Mouse (Mus musculus) cerebellum, postnatal 4 days (tissue): ENCODE results near the gene Tbxas1.

Experiments
- DNase-seq, 2 experiments: peaks; one replicate each; pipeline ENCODE4 v3.0.0; 2022; ENCODE audit warnings: low spot score in 2 of 2, mixed read lengths in 1 of 2

Tbxas1 gene

DNA sequence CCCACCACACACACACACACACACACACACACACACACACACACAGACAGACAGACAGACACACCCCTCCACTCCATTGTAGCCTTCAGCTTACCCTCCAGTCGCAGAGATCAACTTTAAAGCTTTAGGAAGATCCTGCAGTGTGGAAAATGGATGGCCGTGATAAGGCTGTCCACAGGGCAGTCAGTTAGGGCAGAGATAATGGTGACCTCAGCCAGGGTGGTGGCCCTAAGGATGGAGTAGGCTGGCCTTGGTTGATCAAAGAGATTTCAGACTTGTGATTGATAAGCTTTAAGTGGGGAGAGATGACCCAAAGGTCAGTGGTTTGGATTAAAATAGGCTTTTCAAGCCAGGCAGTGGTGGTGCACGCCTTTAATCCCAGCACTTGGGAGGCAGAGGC lies 120.6 kb downstream of the Tbxas1 start:
- DNase-seq = no peak

DNA sequence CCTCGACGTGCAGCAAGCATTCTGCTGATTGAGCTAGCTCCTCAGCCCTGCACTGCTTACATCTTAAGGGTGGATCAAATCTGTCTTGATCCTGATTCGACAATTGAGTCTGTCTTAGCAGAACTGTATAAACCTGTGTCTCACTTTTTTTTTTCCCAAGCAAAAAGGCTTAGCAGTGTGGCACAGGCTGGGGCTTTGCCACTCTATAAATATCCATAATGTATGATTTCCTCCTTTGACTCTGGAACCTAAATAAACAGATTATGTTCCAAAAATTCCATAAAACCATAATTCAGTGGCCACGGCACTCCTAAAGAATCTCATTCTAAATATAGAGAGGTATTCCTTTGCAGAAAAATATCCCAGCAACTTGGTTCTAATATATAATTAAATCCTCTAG lies 122.6 kb downstream of the Tbxas1 start:
- DNase-seq = no peak

DNA sequence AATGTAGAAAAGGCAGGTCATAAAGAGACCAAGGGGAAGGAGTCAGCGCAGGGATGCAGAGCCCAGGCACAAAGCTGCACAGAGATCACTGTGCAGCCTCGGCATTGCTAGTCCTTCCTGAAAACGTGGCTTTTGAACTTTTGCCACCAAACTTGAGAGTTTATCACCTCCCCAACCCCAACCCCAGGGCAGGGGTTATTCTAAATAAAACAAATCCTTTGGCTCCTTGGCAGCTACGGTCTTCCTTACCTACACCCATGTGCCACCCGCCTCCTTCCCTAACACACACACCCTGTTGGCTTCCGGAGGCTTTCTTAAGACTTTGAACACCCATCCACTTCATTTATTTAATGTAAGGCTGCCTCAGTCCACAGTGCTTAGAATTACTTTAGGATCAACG lies 127.9 kb downstream of the Tbxas1 start:
- DNase-seq = no peak

DNA sequence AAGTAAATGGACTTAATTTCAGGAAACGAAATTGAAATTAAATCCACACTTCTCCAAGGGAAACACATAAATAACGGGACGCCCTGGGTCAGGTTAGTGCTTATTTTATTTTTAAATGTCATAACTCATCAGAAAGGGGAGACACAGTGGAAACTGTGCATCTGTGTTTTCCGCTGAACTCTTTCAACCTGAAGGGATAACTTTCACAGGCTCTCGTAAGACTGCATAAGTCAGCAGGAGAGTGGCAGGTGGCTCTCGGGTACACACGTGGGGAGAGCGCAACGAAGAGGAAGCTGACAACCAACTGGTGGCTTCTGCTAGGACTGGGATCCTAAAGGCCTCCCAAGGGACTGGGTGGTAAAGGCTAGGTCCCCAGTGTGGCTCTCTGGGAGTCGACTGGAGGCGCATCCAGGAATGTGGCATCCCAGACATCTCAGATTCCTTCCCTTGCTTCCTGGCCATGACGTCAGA lies 128.8 kb downstream of the Tbxas1 start:
- DNase-seq = no peak

DNA sequence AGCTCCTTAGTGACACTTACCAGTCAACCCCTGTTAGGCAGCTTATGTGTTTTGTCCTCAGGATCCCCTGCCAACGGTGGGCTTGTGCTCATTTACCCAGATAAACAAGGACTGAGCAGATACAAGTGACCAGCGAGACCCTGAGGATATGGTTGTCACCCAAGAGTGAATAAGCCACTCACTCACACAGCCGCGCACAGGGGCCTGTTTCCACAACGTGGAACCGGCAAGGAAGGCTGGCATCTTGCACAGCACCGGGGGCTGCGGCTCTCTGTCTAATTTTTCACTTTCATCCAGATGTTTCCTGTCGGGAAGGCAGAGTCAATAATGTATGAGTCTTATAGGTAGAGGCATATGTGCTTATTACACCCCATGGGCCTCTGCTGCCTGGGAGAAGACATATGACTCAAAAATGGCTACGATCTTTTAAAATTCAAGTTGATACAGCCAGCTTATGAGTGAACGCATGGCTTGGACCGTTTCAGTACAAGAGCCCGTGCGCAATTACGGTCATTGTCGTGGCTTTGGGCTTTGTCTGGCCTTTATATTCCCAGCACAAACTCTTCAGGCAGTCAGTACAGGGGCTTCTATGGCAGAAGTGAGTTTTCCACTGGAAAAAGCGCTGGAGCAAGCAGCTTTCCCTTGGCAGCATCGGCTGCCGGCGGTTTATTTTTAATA lies 130.2 kb downstream of the Tbxas1 start:
- DNase-seq = no peak

DNA sequence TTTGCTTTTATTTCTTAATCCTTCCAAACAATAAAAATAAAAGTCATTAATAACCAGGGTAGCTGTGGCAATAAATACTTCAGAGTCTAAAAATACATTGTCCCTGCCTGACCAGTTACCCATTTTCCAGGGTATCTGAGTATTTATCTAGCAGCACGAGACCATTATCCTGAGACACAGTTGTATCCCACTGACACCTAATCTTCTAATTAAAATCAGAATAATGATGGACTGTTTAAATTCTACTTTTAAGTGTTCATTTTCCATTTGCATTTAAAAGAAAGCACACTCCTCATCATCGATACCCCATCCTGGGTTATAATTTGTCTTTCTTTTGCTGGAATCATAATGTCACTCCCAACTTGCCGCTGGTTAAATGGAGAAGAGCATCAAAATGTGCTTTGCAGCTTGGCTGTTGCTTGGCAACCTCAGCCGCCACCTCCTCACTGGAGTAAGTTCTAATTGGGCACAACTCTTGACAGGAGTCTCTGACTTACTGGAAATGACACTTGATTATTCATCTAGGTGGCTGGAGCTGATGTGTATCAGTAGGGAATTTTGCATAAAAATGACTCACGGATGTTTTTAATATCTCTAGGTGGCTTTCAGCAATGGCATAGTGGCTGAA lies 130.9 kb downstream of the Tbxas1 start:
- DNase-seq = no peak

DNA sequence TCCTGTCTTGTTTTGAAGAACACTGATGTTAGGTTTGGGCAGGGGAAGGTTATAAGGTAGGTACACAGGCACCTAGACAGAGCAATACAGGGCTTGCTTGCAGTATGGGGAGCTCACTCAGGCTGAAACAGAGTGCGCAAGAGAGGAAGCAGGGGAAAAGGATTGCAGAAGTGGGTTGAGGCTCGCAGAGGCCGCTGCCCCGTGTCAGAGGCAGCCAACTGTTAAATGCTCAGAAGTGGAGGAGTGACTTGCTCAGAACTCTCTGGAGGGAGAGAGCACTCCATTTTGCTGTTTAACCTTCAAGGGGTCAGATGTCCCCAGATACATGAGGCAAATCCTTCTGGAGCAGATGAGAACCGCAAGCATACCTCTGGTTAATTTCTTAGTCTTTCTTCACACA lies 132.0 kb downstream of the Tbxas1 start:
- no peak for DNase-seq

DNA sequence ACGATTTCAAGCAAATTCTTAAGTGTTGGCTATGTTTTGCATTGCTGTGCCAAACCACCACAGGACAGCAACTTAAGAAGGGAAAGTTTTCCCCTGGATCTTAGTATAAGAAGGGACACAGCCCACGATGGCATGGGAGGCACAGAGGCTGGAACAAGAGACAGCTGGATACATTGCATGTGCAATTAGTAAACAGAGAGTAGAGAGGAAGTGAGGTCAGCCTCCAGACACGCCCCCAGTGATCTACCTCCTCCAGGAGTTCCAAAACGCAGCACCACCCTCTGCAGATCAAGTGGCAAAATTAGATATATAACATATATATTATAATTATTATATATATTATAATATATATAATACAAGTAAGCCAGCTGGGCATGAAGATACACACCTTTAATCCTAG lies 132.9 kb downstream of the Tbxas1 start:
- DNase-seq = no peak

DNA sequence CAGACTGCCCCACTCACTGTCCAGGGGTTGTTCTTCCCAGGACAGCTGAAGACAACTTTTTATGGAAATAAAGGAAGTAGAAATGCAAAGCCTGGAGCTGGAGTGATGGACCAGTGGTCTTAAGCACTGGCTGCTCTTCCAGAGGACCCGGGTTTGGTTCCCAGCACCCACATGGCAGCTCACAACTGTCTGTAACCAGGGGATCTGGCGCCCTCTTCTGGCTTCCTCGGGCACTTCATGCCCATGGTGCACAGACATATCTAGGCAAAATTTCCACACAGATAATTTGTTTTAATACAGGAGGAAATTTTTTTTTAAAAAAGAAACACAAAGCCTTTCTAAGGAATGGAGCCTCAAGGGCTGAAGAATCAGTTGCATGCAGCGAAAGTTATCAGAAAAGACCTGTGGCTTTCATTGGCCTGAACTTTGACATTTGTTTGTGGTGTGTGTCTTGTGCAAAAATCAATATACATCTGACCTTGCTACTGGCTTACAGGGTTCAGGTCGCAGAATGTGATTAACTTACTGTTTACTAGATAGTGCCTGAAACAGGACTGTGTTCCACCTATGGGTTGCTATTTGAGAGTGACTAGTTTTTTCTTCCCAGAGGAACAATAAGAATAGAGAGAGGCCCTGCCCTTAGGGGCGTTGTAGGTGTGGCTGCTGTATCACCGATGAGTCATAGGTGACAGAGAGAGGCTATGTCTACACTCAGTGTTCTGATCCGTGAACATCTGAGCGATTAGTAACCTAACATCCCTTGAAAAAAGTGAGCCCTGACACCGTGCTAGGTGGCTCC lies 138.0 kb downstream of the Tbxas1 start:
- no peak for DNase-seq

DNA sequence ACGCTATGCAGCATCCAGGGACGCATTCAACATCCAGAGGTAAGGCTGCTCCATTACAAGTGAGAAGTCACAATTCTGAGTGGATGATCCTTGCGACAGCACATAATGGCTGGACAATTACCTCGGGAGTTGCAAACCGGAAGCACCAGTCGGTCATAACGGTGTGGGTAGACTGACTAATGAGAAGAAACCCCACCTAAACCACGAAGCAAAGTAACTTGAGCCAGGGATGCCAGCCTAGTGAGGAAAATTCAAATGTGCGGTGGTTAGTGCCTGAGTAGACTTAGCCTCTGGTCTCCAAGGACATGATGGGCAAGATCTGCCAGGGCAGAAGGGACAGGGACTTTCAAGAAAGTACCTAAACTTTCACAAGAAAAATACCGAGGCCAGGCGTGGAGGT lies 142.7 kb downstream of the Tbxas1 start:
- no peak for DNase-seq

DNA sequence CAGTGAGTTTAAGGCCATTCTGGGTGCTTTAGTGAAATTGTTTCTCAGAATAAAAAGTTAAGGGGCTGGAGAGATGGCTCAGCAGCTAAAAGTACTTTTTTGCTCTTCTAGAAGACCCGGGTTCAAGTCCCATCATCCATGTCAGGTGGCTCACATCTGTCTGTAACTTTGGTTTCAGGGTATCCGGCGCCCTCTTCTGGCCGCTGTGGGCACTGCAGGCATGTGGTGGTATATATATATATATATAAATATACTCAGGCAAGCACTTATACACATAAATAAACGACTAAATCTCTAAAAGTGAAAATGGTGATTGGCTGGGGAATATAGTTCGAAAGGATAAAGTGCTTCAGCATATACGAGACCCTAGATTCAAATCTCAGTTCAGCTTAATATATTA lies 143.6 kb downstream of the Tbxas1 start:
- DNase-seq = no peak

DNA sequence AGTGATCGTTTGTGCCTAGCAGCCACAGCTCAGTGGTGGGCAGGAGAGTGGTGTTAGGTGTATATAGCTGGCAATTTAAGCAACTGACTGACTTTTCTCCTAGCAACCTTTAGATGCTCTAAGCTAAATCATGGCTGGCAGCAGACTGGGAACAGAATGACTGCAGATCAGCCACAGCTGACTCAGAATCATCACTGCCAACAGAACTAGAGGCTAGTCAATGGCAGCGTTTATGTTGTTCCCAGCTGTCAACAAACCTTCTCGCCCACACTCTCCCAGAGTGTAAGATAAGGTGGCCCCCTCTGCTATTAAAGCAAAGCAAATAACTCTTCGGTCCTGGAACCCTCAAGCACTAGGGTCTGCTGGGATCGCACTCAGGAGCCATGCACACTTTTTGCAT lies 144.0 kb downstream of the Tbxas1 start:
- no peak for DNase-seq

DNA sequence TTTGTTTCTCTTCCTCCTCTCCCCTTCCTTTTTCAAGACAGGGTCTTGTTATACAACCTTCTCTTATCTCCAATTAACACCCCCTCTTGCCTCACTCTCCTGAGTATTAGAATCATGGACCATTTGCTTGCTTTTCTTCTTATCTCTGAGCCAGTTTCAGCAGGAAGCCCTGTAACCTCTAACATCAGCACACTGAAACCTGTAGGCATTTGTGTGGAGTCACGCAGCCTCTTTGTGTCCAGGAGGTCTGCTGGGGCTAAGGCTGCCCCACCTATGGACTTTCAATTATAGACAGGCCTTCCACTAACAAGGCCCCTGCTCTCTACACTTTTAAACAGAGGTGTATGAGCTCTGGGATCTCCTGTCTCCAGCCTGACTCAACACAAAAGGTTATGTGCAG lies 146.7 kb downstream of the Tbxas1 start:
- no peak for DNase-seq

DNA sequence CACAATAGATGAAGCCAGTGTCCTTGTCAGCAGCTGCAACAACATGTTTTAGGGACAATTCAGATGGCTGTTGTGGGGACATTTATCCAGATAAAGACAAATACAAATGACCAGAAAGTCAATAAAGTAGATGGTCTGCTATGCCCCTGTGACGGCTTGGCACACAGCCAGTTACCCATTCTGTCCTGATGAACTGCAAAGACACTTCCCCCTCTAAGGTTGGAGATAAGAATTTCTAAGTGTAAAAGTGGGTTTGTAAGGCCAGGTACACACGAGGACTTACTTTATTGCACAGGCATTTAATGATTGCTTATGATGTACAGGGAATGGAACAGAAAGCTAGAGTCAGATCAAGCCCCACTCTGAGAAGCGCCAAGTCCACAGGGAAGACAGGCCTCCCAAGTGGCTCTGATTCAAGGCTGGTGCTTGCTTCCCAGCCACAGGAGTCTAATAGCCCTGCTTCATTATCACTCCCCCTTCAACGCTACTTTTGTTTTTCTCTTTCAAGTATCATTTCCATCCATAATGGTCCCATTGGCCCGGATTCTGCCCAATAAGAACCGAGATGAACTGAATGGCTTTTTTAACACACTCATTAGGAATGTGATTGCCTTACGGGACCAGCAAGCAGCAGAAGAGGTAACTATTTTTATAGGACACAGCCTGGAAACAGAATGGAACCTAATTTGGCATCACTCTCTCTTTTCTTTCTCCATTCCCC lies 147.4 kb downstream of the Tbxas1 start:
- no peak for DNase-seq

DNA sequence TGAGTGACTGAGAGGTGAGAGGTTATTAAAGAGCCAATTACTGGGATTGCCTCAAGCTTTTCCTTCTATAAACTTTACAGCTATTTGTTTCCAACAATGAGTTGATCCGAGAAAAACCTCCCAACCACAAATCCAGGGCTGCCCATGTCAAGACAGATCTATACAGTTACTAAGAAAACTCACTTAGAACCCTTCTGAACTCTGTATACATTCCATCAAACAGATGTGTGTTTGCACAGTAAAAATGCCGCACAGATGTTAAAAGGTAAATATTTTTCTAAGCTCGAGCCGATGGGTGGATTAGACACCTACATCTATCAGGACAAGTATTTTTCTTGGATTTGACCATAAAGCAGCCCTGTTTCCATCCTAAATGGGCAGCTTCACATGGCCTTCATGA lies 149.4 kb downstream of the Tbxas1 start:
- no peak for DNase-seq

DNA sequence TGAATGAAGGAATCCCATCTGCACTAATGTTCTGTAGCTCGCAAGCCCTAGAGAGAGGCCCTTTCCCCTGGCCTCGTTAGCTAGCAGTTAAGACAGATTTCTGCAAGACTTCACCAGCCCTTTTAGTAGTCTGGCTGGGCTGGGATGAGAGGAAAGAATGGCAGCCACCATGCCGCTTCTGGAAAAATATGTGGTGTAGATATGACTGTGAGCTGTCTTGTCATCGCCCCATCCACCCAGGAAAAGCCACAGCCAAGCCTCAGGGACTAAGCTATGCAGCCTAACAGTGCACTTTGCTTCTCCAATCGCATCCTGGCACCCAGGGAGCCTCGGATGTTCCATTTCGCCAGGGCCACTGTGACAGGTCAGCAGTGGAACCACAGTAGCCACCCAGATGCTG lies 149.8 kb downstream of the Tbxas1 start:
- no peak for DNase-seq

DNA sequence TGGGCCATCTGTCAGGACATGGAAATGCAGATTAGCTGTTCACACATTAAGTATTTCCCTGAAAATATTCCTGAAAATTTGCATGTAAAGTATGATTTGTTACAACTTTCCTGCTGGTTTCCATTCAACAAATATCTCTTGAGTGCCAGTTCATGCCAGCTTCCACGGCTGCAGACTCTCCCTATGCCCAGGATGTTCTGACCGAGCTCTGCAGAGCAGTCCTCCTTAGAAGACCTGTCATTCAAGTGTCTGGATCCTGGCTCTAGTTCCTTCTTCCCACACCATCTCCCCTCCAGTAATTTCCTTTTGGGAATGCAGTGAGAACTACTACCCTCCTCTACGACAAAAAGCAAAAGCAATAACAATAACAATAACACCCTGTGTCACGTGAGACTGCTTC lies 155.5 kb downstream of the Tbxas1 start:
- DNase-seq = no peak

DNA sequence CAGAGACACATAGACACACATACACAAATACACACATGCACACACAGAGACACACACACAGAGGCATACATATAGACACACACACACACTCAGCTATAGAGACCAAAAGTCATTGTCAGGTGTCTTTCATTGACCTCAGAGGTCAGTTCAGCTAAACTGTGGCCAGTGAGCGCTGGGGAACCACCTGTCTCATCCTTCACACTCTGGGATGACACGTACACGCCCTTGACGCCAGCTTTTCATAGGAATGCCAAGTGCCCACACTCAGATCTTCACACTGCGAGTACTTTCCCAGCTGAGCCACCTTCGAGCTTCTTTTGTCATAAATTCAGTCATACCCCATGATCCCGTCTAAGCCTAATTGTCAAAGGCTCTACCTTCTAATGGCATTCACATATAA lies 158.5 kb downstream of the Tbxas1 start:
- no peak for DNase-seq

DNA sequence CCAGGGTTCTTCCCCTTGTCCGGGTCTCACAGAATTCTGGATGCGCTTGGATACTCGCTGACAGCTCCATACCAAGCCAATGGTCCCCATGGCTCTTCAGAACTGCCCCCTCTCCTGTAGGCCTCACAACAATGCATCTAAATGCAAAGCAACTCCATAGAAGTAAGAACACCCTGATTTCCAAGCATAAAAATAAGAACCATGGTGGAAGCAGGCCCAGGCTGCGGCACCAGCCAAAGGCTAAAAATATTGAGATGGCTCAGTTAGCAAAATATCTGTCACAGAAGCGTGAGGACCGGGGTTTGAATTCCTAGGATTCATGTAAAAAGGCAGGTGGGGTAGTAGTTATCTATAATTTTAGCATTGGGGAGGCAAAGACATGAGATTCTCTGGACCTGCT lies 159.8 kb downstream of the Tbxas1 start:
- DNase-seq = no peak

DNA sequence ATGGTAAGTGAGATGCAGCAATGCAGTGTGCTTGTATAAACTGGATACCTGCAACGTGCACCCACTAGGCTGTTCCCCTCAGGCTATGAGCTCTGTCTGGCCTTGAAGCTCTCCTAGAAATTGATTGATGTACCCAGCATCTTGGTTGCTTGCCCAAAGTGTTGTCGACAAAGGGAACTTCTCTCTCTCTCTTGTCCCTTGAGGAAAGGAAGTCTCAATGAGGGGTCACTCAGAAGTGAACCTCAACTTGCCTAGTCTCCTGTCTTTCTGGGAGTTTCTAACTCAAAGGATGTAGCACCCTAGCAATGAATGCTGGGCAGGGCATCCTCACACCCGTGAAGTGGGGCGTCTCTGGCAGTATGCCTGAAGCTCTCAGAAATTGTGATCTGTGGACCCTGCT lies 161.0 kb downstream of the Tbxas1 start:
- no peak for DNase-seq

DNA sequence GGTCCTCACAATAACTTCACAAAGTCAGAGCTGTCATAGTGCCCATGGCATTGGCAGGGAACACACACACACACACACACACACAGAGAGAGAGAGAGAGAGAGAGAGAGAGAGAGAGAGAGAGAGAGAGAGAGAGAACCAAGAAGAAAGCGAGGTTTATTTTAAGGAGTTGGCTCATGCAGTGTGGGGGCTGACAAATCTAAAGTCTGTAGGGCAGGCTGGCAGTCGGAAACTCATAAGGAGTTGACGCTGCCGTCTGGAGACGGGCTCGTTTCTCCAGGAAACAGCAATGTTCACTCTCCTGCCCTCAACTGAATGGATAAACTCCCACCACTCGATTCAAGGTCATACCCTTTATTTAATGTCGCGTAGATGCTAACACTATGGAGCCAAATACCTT lies 165.2 kb downstream of the Tbxas1 start:
- no peak for DNase-seq

DNA sequence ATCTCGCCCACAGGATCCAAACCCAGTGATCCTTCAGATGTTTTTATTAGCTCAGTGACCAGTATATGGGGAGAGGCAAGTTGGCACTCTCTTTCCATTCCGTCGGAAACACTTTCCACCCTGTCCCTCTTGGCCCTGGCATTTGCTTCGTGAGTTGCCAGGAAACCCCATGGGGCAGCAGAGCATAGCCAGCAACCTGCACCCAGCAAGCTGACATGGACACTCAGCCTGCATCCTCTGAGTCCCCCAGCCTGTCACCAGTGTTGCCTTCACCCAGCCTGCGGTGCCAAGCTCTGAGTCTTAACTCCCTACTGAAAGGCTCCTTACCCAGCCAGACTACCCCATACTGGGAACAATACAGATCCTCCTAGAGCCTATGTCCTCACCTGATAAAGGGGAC lies 173.9 kb downstream of the Tbxas1 start:
- no peak for DNase-seq
